Mouse (Mus musculus) stomach, embryonic 15.5 days (tissue): ENCODE measurements around the gene BC051019. TPM values are rescaled to one million over a fixed set of nuclear protein-coding genes. Genes with fewer than 3 reads are reported as not detected.

Experiments used
- ATAC-seq: fragments of 200-750 bp; cut with Nextera tagmentation; 2 replicates; pipeline ENCODE4 v1.8.0; 2017; ENCODE audit warnings: low read depth, moderate number of reproducible peaks, moderate TSS enrichment; ENCODE audit not compliant: insufficient read depth, low FRiP score
- H3K27ac ChIP-seq: fragments of 300-500 bp; sonication (generic); 2 replicates; pipeline ENCODE4 v1.5.1; 2015; ENCODE audit warnings: mild to moderate bottlenecking, inconsistent platforms
- H3K27me3 ChIP-seq: fragments of 300-500 bp; sonication (generic); replicated peaks from 2 replicates; pipeline ENCODE4 v1.6.1; 2015; ENCODE audit warnings: inconsistent platforms
- H3K36me3 ChIP-seq: fragments of 300-500 bp; sonication (generic); 2 replicates; pipeline ENCODE4 v1.6.1; 2015; ENCODE audit warnings: inconsistent platforms
- H3K4me1 ChIP-seq: fragments of 300-500 bp; sonication (generic); 2 replicates; pipeline ENCODE4 v1.6.1; 2015; ENCODE audit warnings: inconsistent platforms
- H3K4me2 ChIP-seq: fragments of 300-500 bp; sonication (generic); 2 replicates; pipeline ENCODE4 v1.6.1; 2015; ENCODE audit warnings: mild to moderate bottlenecking, inconsistent platforms
- H3K4me3 ChIP-seq: fragments of 300-500 bp; sonication (generic); replicated peaks from 2 replicates; pipeline ENCODE4 v1.5.1; 2015; ENCODE audit warnings: inconsistent platforms
- H3K9ac ChIP-seq: fragments of 300-500 bp; sonication (generic); 2 replicates; pipeline ENCODE4 v1.6.1; 2015; ENCODE audit warnings: inconsistent platforms
- H3K9me3 ChIP-seq: fragments of 300-500 bp; sonication (generic); 2 replicates; pipeline ENCODE4 v1.6.1; 2016; ENCODE audit warnings: inconsistent platforms
- WGBS: fragments of 180-500 bp; shearing (Covaris S2); methylation state at CpG from one replicate; pipeline ENCODE4 v1.1.7; 2015; 5-methylcytosine and 5-hydroxymethylcytosine counted together
- polyA plus RNA-seq: library from polyadenylated mRNA; unstranded; fragments of >200 nt; fragmentation: Nextera tagmentation; extraction: Ambion mirVana; gene quantifications from 2 replicates; pipeline ENCODE4 v1.2.1, GENCODE M21; 2015

The BC051019 gene
- 0.21 and 0.33 TPM in 2 replicates for polyA plus RNA-seq

- Histone ChIP-seq H3K4me2 (no peak within 1 kb of the TSS), H3K27ac (no peak within 1 kb of the TSS), H3K9ac (no peak within 1 kb of the TSS), H3K36me3 (no peaks in the 10 kb centered on the region), H3K4me1 (no peaks in the 10 kb centered on the region), H3K9me3 (no peaks in the 10 kb centered on the region), H3K4me3 (no peak within 1 kb of the TSS), H3K27me3 (no peaks in the 10 kb centered on the region)
- ATAC-seq: no peak
- WGBS: 88% methylated on average over 5 of the region's 5 CpGs
These were observed at the start of gene BC051019 for GRCm38 (mm10) chr7:109723697-109724096. Gene BC051019 (minus strand): TSS chr7:109723850.

GRCm38 (mm10) chr7:109772251-109772650, 48.6 kb upstream of the BC051019 start:
- H3K27ac ChIP-seq: no peak overlapping the region
- H3K9me3 ChIP-seq: no peaks in the 10 kb centered on the region
- H3K36me3 ChIP-seq: no peaks in the 10 kb centered on the region
- no peaks in the 10 kb centered on the region for H3K27me3 ChIP-seq
- H3K4me1 ChIP-seq: no peaks in the 10 kb centered on the region
- no peak for ATAC-seq
- no peak overlapping the region for H3K4me2 ChIP-seq
- no peak overlapping the region for H3K9ac ChIP-seq
- no peak overlapping the region for H3K4me3 ChIP-seq

- no peaks in the 10 kb centered on the region for H3K9me3 ChIP-seq
- H3K27me3 ChIP-seq: no peaks in the 10 kb centered on the region
- no peak for ATAC-seq
- WGBS: 51% methylated on average over 2 of the region's 2 CpGs
- no peak overlapping the region for H3K4me3 ChIP-seq
- no peak overlapping the region for H3K4me2 ChIP-seq
- H3K27ac ChIP-seq: no peak overlapping the region
- no peaks in the 10 kb centered on the region for H3K4me1 ChIP-seq
- H3K36me3 ChIP-seq: no peaks in the 10 kb centered on the region
- H3K9ac ChIP-seq: no peak overlapping the region
These were observed 45.2 kb upstream of the BC051019 start for GRCm38 (mm10) chr7:109768699-109769383.

GRCm38 (mm10) chr7:109767575-109768350, 44.1 kb upstream of the BC051019 start:
- Histone ChIP-seq H3K9ac (no peak overlapping the region), H3K36me3 (no peaks in the 10 kb centered on the region), H3K27me3 (no peaks in the 10 kb centered on the region), H3K4me3 (no peak overlapping the region), H3K4me1 (no peaks in the 10 kb centered on the region), H3K27ac (no peak overlapping the region), H3K9me3 (no peaks in the 10 kb centered on the region), H3K4me2 (no peak overlapping the region)
- 81% methylated on average over 7 of the region's 7 CpGs for WGBS
- ATAC-seq: no peak

GRCm38 (mm10) chr7:109764009-109764408, 40.4 kb upstream of the BC051019 start:
- Histone ChIP-seq H3K4me3 (no peak overlapping the region), H3K27me3 (no peaks in the 10 kb centered on the region), H3K4me1 (no peaks in the 10 kb centered on the region), H3K36me3 (no peaks in the 10 kb centered on the region), H3K9me3 (no peaks in the 10 kb centered on the region), H3K9ac (no peak overlapping the region), H3K4me2 (no peak overlapping the region), H3K27ac (no peak overlapping the region)
- 73% methylated on average over 2 of the region's 2 CpGs for WGBS
- ATAC-seq: no peak

- H3K9me3 ChIP-seq: no peaks in the 10 kb centered on the region
- ATAC-seq: no peak
- H3K9ac ChIP-seq: no peak overlapping the region
- H3K4me3 ChIP-seq: no peak overlapping the region
- no peaks in the 10 kb centered on the region for H3K27me3 ChIP-seq
- H3K27ac ChIP-seq: no peak overlapping the region
- H3K4me2 ChIP-seq: no peak overlapping the region
- no peaks in the 10 kb centered on the region for H3K36me3 ChIP-seq
- WGBS: 88% methylated on average over 3 of the region's 3 CpGs
- H3K4me1 ChIP-seq: peaks cover 5% of the 10 kb centered on the region
These were observed 32.6 kb upstream of the BC051019 start for GRCm38 (mm10) chr7:109756291-109756690.

DNA sequence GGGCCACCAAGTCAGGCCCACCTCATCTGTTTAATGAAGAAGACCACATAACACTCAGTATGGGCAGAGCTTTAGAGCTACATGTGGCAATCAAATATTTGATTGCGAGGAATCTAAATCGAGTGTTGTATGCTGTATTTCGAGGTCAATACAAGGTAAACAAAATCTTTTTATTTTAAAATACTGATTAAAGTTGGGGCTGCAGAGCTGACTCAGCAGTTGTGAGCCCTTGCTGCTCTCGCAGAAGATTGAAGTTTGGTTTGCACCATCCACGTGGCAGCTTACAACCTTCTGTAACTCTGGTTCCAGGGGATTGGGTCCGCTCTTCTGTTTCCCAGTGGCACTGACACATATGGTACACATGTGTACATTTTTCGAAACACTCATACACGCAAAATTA, 30.4 kb upstream of the BC051019 start:
- no peak overlapping the region for H3K4me3 ChIP-seq
- H3K36me3 ChIP-seq: peaks cover 5% of the 10 kb centered on the region
- H3K27me3 ChIP-seq: no peaks in the 10 kb centered on the region
- no peaks in the 10 kb centered on the region for H3K9me3 ChIP-seq
- no peak overlapping the region for H3K27ac ChIP-seq
- no peak overlapping the region for H3K9ac ChIP-seq
- 87% methylated on average over 8 of the region's 8 CpGs for WGBS
- ATAC-seq: no peak
- H3K4me1 ChIP-seq: peaks cover 5% of the 10 kb centered on the region
- no peak overlapping the region for H3K4me2 ChIP-seq

- Histone ChIP-seq H3K9ac (peak within 1 kb of the TSS; percentile 81), H3K27ac (peak within 1 kb of the TSS; percentile 92), H3K4me1 (peaks cover 5% of the 10 kb centered on the region), H3K9me3 (no peaks in the 10 kb centered on the region), H3K36me3 (peaks cover 7% of the 10 kb centered on the region), H3K4me2 (peak within 1 kb of the TSS; percentile 92), H3K4me3 (peak within 1 kb of the TSS; percentile 92), H3K27me3 (no peaks in the 10 kb centered on the region)
- under 1% methylated on average over 72 of the region's 74 CpGs for WGBS
- peak; percentile 86 for ATAC-seq
These were observed 28.6 kb upstream of the BC051019 start, which contains the start of gene Tmem9b for GRCm38 (mm10) chr7:109752008-109752925. Gene Tmem9b (minus strand): TSS chr7:109752875.

- peaks cover 7% of the 10 kb centered on the region for H3K36me3 ChIP-seq
- peak overlapping the region; percentile 92 for H3K4me2 ChIP-seq
- WGBS: 2% methylated on average over 13 of the region's 13 CpGs
- ATAC-seq: no peak; the same call in 1 of the 2 replicates
- no peaks in the 10 kb centered on the region for H3K9me3 ChIP-seq
- H3K27me3 ChIP-seq: no peaks in the 10 kb centered on the region
- H3K9ac ChIP-seq: peak overlapping the region; percentile 81
- H3K4me1 ChIP-seq: peaks cover 5% of the 10 kb centered on the region
- H3K27ac ChIP-seq: peak overlapping the region; percentile 92
- peak overlapping the region; percentile 92 for H3K4me3 ChIP-seq
These were observed 27.9 kb upstream of the BC051019 start for GRCm38 (mm10) chr7:109751427-109752007.

DNA sequence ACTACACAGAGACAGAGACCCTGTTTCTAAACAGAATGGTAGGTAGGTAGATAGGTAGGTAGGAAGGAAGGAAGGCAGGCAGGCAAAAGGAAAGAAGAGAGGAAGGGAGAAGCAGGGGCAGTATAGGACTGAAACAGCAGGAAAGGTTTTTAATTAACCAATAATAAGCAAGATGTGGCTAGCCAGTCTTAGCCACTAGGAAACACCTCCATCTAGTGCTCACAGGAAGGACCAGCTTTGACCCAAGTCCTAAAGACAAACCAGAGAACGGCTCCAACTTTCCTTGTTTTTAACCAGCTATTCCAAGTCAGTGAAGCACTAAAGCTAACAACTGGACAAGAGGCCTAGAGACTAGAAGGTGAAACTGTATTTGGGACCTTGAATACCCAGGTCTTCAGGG, 24.1 kb upstream of the BC051019 start:
- WGBS: 48% methylated on average over 1 of the region's 1 CpGs
- ATAC-seq: no peak
- no peaks in the 10 kb centered on the region; the same call in 1 of the 2 replicates for H3K4me1 ChIP-seq
- H3K27ac ChIP-seq: no peak overlapping the region
- H3K27me3 ChIP-seq: no peaks in the 10 kb centered on the region
- no peak overlapping the region for H3K9ac ChIP-seq
- H3K4me3 ChIP-seq: no peak overlapping the region
- H3K36me3 ChIP-seq: peaks cover 23% of the 10 kb centered on the region
- H3K9me3 ChIP-seq: no peaks in the 10 kb centered on the region
- no peak overlapping the region for H3K4me2 ChIP-seq

DNA sequence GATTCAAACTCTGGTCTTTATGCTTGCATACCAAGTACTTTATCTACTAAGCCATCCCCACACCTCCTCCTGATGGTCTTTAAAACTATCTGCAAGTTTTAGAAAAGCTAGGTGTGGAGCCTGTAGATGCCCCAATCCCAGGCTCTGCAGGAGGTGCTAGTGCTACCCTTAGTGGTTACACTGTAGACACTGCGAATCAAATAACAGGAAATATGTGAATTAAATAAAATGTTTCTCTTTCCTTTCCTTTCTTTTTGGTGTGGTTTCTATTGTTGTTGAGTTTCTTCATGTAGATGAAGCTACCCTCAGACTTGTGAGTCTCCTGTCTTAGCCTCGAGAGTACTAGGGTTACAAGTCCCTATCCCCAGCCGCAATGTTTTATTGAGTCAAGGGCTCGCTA, 18.1 kb upstream of the BC051019 start:
- Histone ChIP-seq H3K4me3 (no peak overlapping the region), H3K27ac (no peak overlapping the region), H3K36me3 (peaks cover 16% of the 10 kb centered on the region), H3K9ac (no peak overlapping the region), H3K4me1 (no peaks in the 10 kb centered on the region), H3K9me3 (no peaks in the 10 kb centered on the region), H3K4me2 (no peak overlapping the region), H3K27me3 (no peaks in the 10 kb centered on the region)
- no peak for ATAC-seq
- 83% methylated on average over 4 of the region's 4 CpGs for whole genome bisulfite sequencing
